Mouse (Mus musculus) megakaryocyte-erythroid progenitor cell, adult 5-6 weeks (primary cell): ENCODE results near the gene BC067074. TPM values are rescaled to one million over a fixed set of nuclear protein-coding genes. Genes with fewer than 3 reads are reported as not detected.

Experiments
- ATAC-seq: replicated peaks from 2 replicates; pipeline ENCODE4 v1.8.0; 2016; ENCODE audit warnings: mild to moderate bottlenecking, inconsistent platforms; ENCODE audit not compliant: severe bottlenecking, poor library complexity, low FRiP score, low TSS enrichment
- total RNA-seq, 2 experiments: library from RNA; stranded (forward) in 1 of 2; stranded (reverse) in 1 of 2; fragments of 200-1000, 215-1000 nt in 1 of 2; fragments of >200 nt in 1 of 2; fragmentation: Nextera tagmentation in 1 of 2; gene quantifications; 2 replicates each; pipeline ENCODE4 v1.2.3; 2014 to 2017

The BC067074 gene
- total RNA-seq, 2 experiments from 2014 or later: not detected

- no peak for ATAC-seq
These were observed 125.7 kb downstream of the BC067074 start for GRCm38 (mm10) chr13:113418632-113419031.

DNA sequence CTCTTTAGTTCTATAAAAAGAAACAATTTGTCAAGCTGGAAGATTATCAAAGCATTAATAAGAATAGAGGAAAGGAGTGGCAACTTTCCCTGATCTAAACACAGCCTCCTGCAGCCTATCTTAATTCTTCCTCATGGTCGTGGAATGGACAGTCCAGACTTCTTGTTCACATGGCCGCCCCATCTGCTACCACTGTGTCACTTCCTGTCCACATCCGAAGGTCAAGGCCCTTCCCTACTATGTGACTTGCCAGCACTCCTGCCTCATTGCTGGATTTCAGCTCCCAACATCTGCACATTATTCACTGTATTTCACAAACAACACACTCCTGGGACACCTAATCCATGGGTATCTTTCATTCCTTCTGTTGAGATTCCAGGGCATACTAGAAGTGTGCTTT is 128.5 kb downstream of the BC067074 start:
- ATAC-seq: no peak

- ATAC-seq: no peak
These were observed 130.9 kb downstream of the BC067074 start for GRCm38 (mm10) chr13:113423825-113424224.

DNA sequence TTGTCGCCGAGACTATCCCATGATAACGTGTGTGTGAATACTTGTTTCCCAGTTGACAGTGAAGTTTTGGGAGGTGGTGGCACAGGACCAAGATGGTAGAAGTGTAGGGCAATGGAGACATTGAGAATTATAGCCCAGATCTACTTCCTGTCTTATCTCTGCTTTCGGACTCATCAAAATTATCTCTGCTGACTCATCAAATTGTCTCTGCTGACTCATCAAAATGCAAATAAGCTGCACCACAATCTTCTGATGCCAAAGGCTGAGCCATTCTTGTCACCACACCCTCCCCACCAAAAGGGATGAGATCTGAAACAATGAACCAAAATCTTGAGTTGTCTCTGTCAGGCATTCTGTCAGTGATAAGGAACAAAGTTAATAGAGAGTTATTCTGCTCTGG is 132.9 kb downstream of the BC067074 start:
- ATAC-seq: no peak

Other genes with a start within 250 kb of the BC067074 start
- not detected in 2 replicates for gene Gpx8, start 246.7 kb upstream of the BC067074 start, total RNA-seq (2014; fragmentation: Nextera tagmentation)
- gene Gpx8, start 246.7 kb upstream of the BC067074 start, total RNA-seq (2017): not detected in 2 replicates
- gene Gzma, start 192.2 kb upstream of the BC067074 start, total RNA-seq (2014; fragmentation: Nextera tagmentation): 1.2 and 8.1 TPM in 2 replicates
- gene Gzma, start 192.2 kb upstream of the BC067074 start, total RNA-seq (2017): 42.0 TPM in 1 of 2 replicates, not detected in the other
- not detected in 2 replicates for gene Esm1, start 83.5 kb upstream of the BC067074 start, total RNA-seq (2014; fragmentation: Nextera tagmentation)
- gene Esm1, start 83.5 kb upstream of the BC067074 start, total RNA-seq (2017): 0.53 TPM in 1 of 2 replicates, not detected in the other
- not detected in 2 replicates for gene Gzmk, start 67.3 kb upstream of the BC067074 start, total RNA-seq (2014; fragmentation: Nextera tagmentation)
- gene Gzmk, start 67.3 kb upstream of the BC067074 start, total RNA-seq (2017): not detected in 2 replicates